Mouse (Mus musculus) heart, embryonic 10.5 days (tissue): ENCODE measurements around the gene Ptgds. TPM values are rescaled to one million over a fixed set of nuclear protein-coding genes. Genes with fewer than 3 reads are reported as not detected.

Experiments used
- DNase-seq: peaks from one replicate; pipeline ENCODE4 v3.0.0-alpha.2; 2017; ENCODE audit warnings: low spot score
- H3K27ac ChIP-seq: fragments of 300-500 bp; sonication (generic); 2 replicates; pipeline ENCODE4 v1.5.1; 2016; ENCODE audit warnings: mild to moderate bottlenecking
- H3K27me3 ChIP-seq: fragments of 300-500 bp; sonication (generic); 2 replicates; pipeline ENCODE4 v1.6.1; 2016; ENCODE audit warnings: mild to moderate bottlenecking; ENCODE audit not compliant: poor library complexity, insufficient read depth, severe bottlenecking
- H3K36me3 ChIP-seq: fragments of 300-500 bp; sonication (generic); 2 replicates; pipeline ENCODE4 v1.6.1; 2016; ENCODE audit warnings: mild to moderate bottlenecking, moderate library complexity
- H3K4me1 ChIP-seq: fragments of 300-500 bp; sonication (generic); 2 replicates; pipeline ENCODE4 v1.6.1; 2016; ENCODE audit warnings: mild to moderate bottlenecking
- H3K4me3 ChIP-seq: fragments of 300-500 bp; sonication (generic); 2 replicates; pipeline ENCODE4 v1.5.1; 2016; ENCODE audit warnings: mild to moderate bottlenecking, moderate library complexity
- H3K9me3 ChIP-seq: fragments of 300-500 bp; sonication (generic); 2 replicates; pipeline ENCODE4 v1.6.1; 2016; ENCODE audit warnings: mild to moderate bottlenecking, moderate library complexity
- WGBS: fragments of 180-500 bp; shearing (Covaris S2); methylation state at CpG from one replicate; pipeline ENCODE4 v1.1.7; 2016; 5-methylcytosine and 5-hydroxymethylcytosine counted together
- polyA plus RNA-seq: library from polyadenylated mRNA; unstranded; fragments of >200 nt; fragmentation: Nextera tagmentation; extraction: Ambion mirVana; gene quantifications from 2 replicates; pipeline ENCODE4 v1.2.1, GENCODE M21; 2016

Ptgds gene
- 0.18 and 0.32 TPM in 2 replicates for polyA plus RNA-seq

- Histone ChIP-seq H3K9me3 (no peaks in the 10 kb centered on the region), H3K27ac (no peak within 1 kb of the TSS), H3K4me1 (peaks cover 27% of the 10 kb centered on the region), H3K4me3 (no peak within 1 kb of the TSS), H3K27me3 (peaks cover 12% of the 10 kb centered on the region; the same call in 1 of the 2 replicates), H3K36me3 (no peaks in the 10 kb centered on the region)
- DNase-seq, result no peak
- 31% methylated on average over 6 of the region's 6 CpGs for WGBS
These were observed at the start of gene Ptgds for GRCm38 (mm10) chr2:25469969-25470368. Gene Ptgds (minus strand): TSS chr2:25470046.

DNA sequence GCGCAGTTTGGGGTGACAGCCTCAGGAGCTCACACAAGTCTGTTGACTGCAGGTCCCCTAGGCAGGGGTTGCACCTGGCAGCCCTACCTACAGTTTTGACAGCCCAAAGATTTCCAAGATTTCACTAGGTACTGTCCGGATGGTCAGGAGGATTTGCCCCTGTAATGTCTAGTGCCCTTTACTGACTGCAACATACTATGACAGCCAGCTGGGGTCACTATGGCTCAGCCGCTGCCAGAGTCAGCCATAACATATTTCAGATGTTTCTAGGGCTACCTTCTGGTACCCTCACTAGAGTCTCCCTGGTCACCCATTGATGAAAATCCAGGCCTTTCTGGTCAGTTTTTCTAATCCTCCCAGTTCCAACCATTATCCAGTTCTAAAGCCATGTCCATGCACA, 40.1 kb upstream of the Ptgds start:
- 64% methylated on average over 3 of the region's 3 CpGs for WGBS
- Histone ChIP-seq H3K36me3 (peaks cover 12% of the 10 kb centered on the region), H3K27me3 (no peaks in the 10 kb centered on the region), H3K9me3 (no peaks in the 10 kb centered on the region), H3K4me1 (no peaks in the 10 kb centered on the region), H3K4me3 (no peak overlapping the region), H3K27ac (no peak overlapping the region)
- DNase-seq, result no peak

GRCm38 (mm10) chr2:25506964-25507363, 37.1 kb upstream of the Ptgds start:
- H3K27me3 ChIP-seq, result no peaks in the 10 kb centered on the region
- no peak overlapping the region for H3K27ac ChIP-seq
- WGBS, result 34% methylated on average over 5 of the region's 5 CpGs
- H3K9me3 ChIP-seq, result no peaks in the 10 kb centered on the region
- H3K4me1 ChIP-seq, result peaks cover 6% of the 10 kb centered on the region
- peaks cover 39% of the 10 kb centered on the region for H3K36me3 ChIP-seq
- peak; percentile 74 for DNase-seq
- H3K4me3 ChIP-seq, result no peak overlapping the region

- DNase-seq, result peak; percentile 68
- peaks cover 15% of the 10 kb centered on the region for H3K4me1 ChIP-seq
- WGBS, result 91% methylated on average over 4 of the region's 4 CpGs
- H3K36me3 ChIP-seq, result peaks cover 39% of the 10 kb centered on the region
- no peaks in the 10 kb centered on the region for H3K27me3 ChIP-seq
- no peak overlapping the region for H3K4me3 ChIP-seq
- no peak overlapping the region for H3K27ac ChIP-seq
- no peaks in the 10 kb centered on the region for H3K9me3 ChIP-seq
These were observed 36.0 kb upstream of the Ptgds start for GRCm38 (mm10) chr2:25505860-25506259.

- no peaks in the 10 kb centered on the region for H3K9me3 ChIP-seq
- no peak for DNase-seq
- peaks cover 19% of the 10 kb centered on the region for H3K4me1 ChIP-seq
- H3K36me3 ChIP-seq, result peaks cover 39% of the 10 kb centered on the region
- no peaks in the 10 kb centered on the region for H3K27me3 ChIP-seq
- WGBS, result 93% methylated on average over 1 of the region's 1 CpGs
- no peak overlapping the region for H3K4me3 ChIP-seq
- H3K27ac ChIP-seq, result no peak overlapping the region
These were observed 35.2 kb upstream of the Ptgds start for GRCm38 (mm10) chr2:25505000-25505399.

- H3K9me3 ChIP-seq, result no peaks in the 10 kb centered on the region
- peaks cover 23% of the 10 kb centered on the region for H3K4me1 ChIP-seq
- 88% methylated on average over 19 of the region's 19 CpGs for WGBS
- no peaks in the 10 kb centered on the region for H3K27me3 ChIP-seq
- H3K27ac ChIP-seq, result no peak overlapping the region
- DNase-seq, result peak; percentile 68
- H3K36me3 ChIP-seq, result peaks cover 39% of the 10 kb centered on the region
- H3K4me3 ChIP-seq, result no peak overlapping the region
These were observed 34.7 kb upstream of the Ptgds start for GRCm38 (mm10) chr2:25504538-25504937.

DNA sequence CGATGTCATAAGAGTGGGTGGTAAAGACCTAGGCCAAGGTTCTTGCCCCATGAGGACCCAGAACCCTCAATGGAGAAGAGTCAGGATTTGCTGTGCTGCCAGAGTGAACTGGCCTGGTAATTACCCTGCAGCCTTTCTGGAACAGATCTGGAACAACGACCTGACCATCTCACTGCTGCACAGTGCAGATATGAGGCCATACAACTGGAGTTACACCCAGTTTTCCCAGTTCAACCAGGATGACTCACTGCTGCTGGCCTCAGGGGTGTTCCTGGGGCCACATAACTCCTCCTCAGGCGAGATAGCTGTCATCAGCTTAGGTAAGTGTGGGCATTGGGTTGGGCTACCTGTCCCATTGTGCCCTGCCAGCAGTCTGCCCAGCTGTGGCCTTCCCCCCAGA, 32.9 kb upstream of the Ptgds start:
- WGBS, result 76% methylated on average over 3 of the region's 3 CpGs
- Histone ChIP-seq H3K4me1 (peaks cover 40% of the 10 kb centered on the region), H3K4me3 (no peak overlapping the region)

DNA sequence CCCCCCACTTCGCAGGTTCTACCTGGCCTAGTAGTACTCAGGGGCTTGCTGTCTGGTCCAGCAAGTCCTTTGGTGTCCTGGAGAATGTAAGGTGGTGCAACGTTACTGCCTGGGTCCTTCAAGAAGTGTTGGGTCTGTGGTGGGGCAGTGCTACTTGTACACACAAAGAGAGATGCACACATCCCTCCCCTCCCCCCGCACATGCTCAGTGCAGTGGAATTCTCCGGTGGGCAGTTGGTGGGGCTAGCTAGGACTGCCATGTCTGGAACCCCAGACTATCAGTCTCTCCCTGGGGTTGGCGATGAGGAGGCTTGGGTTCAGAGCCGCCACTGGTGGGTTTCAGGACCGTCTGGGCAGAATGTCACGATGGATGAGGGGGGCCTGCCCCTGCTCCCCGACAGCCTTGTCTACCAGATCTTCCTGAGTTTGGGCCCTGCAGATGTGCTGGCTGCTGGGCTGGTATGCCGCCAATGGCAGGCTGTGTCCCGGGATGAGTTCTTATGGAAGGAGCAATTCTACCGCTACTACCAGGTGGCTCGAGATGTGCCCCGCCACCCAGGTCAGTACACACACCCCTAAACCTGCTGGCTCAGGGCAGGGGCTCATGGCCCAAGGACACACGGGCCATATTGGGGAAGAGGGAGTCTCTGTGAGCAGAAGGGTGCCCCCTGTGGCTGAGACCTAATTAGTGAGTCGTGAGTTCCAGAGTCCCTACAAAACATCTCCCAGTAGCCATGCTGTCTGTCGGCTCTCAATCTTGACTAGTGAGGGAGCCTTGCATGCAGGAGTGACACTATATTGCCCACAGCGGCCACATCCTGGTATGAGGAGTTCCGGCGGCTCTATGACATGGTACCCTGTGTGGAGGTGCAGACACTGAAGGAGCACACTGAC, 32.0 kb upstream of the Ptgds start, which contains the start of gene C8g:
C8g (minus strand) TSS at position 127 of the 894 bp plus-strand sequence.
- no peaks in the 10 kb centered on the region for H3K27me3 ChIP-seq
- H3K9me3 ChIP-seq, result no peaks in the 10 kb centered on the region
- peaks cover 39% of the 10 kb centered on the region for H3K36me3 ChIP-seq
- peak; percentile 75 for DNase-seq
- peak within 1 kb of the TSS; percentile 95 for H3K27ac ChIP-seq
- 68% methylated on average over 20 of the region's 20 CpGs for WGBS
- H3K4me3 ChIP-seq, result peak within 1 kb of the TSS; percentile 91
- H3K4me1 ChIP-seq, result peaks cover 44% of the 10 kb centered on the region

More for the DNA sequence above, 32.9 kb upstream of the Ptgds start:
- DNase-seq, result peak; percentile 71
- H3K9me3 ChIP-seq, result no peaks in the 10 kb centered on the region
- H3K27ac ChIP-seq, result no peak overlapping the region
- H3K36me3 ChIP-seq, result peaks cover 39% of the 10 kb centered on the region
- no peaks in the 10 kb centered on the region for H3K27me3 ChIP-seq

GRCm38 (mm10) chr2:25500576-25501405, 30.9 kb upstream of the Ptgds start, which contains the start of gene Fbxw5:
Gene Fbxw5 (plus strand): TSS chr2:25500750.
- H3K27me3 ChIP-seq, result no peaks in the 10 kb centered on the region
- peak within 1 kb of the TSS; percentile 91 for H3K4me3 ChIP-seq
- H3K36me3 ChIP-seq, result peaks cover 35% of the 10 kb centered on the region
- H3K27ac ChIP-seq, result peak within 1 kb of the TSS; percentile 95
- peak; percentile 98 for DNase-seq
- H3K9me3 ChIP-seq, result no peaks in the 10 kb centered on the region
- WGBS, result under 1% methylated on average over 41 of the region's 44 CpGs
- peaks cover 44% of the 10 kb centered on the region for H3K4me1 ChIP-seq

GRCm38 (mm10) chr2:25500071-25500575, 30.3 kb upstream of the Ptgds start:
- Histone ChIP-seq H3K36me3 (peaks cover 29% of the 10 kb centered on the region), H3K9me3 (no peaks in the 10 kb centered on the region), H3K27ac (peak overlapping the region; percentile 95), H3K4me3 (peak overlapping the region; percentile 91), H3K4me1 (peaks cover 44% of the 10 kb centered on the region), H3K27me3 (no peaks in the 10 kb centered on the region)
- no peak for DNase-seq
- WGBS, result 68% methylated on average over 6 of the region's 6 CpGs

- DNase-seq, result no peak
- Histone ChIP-seq H3K4me1 (peaks cover 44% of the 10 kb centered on the region), H3K9me3 (no peaks in the 10 kb centered on the region), H3K27ac (peak overlapping the region; percentile 16; the same call in 1 of the 2 replicates), H3K27me3 (no peaks in the 10 kb centered on the region), H3K36me3 (peaks cover 16% of the 10 kb centered on the region), H3K4me3 (no peak overlapping the region)
- WGBS, result 61% methylated on average over 15 of the region's 15 CpGs
These were observed 29.0 kb upstream of the Ptgds start for GRCm38 (mm10) chr2:25498622-25499478.
